Mouse (Mus musculus): ENCODE data around the gene Mpc1. TPM values are rescaled to one million over a fixed set of nuclear protein-coding genes. Genes with fewer than 3 reads are reported as not detected.
"Not testable (repeated sequence)": the region's sequence is repeated elsewhere in the genome, so short reads cannot be mapped to it uniquely, and the experiment has no call there.

Mpc1 gene
- total and polyA plus RNA-seq, 2 experiments from 2014 or later: 306 to 494 TPM

DNA sequence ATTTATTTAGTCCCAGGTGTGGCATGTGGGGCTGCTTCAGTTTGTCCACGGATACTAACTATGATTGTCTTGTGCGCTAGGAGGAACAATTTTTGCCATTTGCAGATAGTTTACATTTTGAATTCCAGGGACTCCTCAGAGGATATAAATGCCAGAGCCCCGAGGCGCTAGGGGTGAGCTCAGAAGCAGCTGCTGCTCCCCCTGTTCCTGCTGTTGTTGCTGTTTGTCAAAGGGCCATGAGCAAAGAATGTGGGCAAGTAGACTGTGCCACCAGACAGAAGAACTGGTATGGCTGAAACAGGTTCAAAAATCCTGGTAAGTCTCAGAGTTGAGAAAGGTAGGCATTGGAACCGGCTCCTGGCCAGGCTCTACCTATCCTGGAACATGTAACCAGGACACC is 21.0 kb downstream of the Mpc1 start:
- no peak for TF ChIP-seq CTCF (IDR thresholded peaks at IDR 0.05)
- ATAC-seq (ENCODE audit: low FRiP score): no peak
- H3K4me3 ChIP-seq (ENCODE audit: low read depth, low read length): no peak overlapping the region
- no peaks in the 10 kb centered on the region for H3K27me3 ChIP-seq (ENCODE audit: insufficient read depth, low read length)
- no peaks in the 10 kb centered on the region for H3K9me3 ChIP-seq (ENCODE audit: low read length)
- no peak for DNase-seq (ENCODE audit: low spot score)
- no peak overlapping the region for H3K4me2 ChIP-seq (ENCODE audit: low read depth, low read length, poor library complexity, severe bottlenecking)
- no peaks in the 10 kb centered on the region for H3K4me1 ChIP-seq (ENCODE audit: insufficient read depth, low read length)
- H3K27ac ChIP-seq (ENCODE audit: low read depth, low read length): no peak overlapping the region
- 72% methylated on average over 5 of the region's 5 CpGs for WGBS
- no peak overlapping the region for H3K9ac ChIP-seq (replicated peaks; ENCODE audit: low read length, poor library complexity, severe bottlenecking)
- H3K36me3 ChIP-seq (ENCODE audit: insufficient read depth, low read length): peaks cover 5% of the 10 kb centered on the region; the same call in 1 of the 2 replicates

GRCm38 (mm10) chr17:8305801-8306200 is 23.1 kb downstream of the Mpc1 start:
- Histone ChIP-seq H3K27me3 (ENCODE audit: insufficient read depth, low read length) (no peaks in the 10 kb centered on the region), H3K4me2 (ENCODE audit: low read depth, low read length, poor library complexity, severe bottlenecking) (no peak overlapping the region), H3K4me3 (ENCODE audit: low read depth, low read length) (no peak overlapping the region), H3K9me3 (ENCODE audit: low read length) (no peaks in the 10 kb centered on the region), H3K9ac (replicated peaks; ENCODE audit: low read length, poor library complexity, severe bottlenecking) (no peak overlapping the region), H3K4me1 (ENCODE audit: insufficient read depth, low read length) (no peaks in the 10 kb centered on the region; the same call in 1 of the 2 replicates), H3K27ac (ENCODE audit: low read depth, low read length) (no peak overlapping the region), H3K36me3 (ENCODE audit: insufficient read depth, low read length) (no peaks in the 10 kb centered on the region)
- DNase-seq (ENCODE audit: low spot score) (no peak), ATAC-seq (ENCODE audit: low FRiP score) (no peak)
- peak; percentile 44 for TF ChIP-seq CTCF (IDR thresholded peaks at IDR 0.05)
- 39% methylated on average over 3 of the region's 3 CpGs for WGBS

- Histone ChIP-seq H3K4me2 (ENCODE audit: low read depth, low read length, poor library complexity, severe bottlenecking) (peak within 1 kb of the TSS; percentile 48), H3K9me3 (ENCODE audit: low read length) (no peaks in the 10 kb centered on the region), H3K9ac (replicated peaks; ENCODE audit: low read length, poor library complexity, severe bottlenecking) (peak within 1 kb of the TSS; percentile 83), H3K27me3 (ENCODE audit: insufficient read depth, low read length) (no peaks in the 10 kb centered on the region), H3K27ac (ENCODE audit: low read depth, low read length) (peak within 1 kb of the TSS; percentile 82), H3K4me1 (ENCODE audit: insufficient read depth, low read length) (peaks cover 12% of the 10 kb centered on the region), H3K36me3 (ENCODE audit: insufficient read depth, low read length) (no peaks in the 10 kb centered on the region), H3K4me3 (ENCODE audit: low read depth, low read length) (peak within 1 kb of the TSS; percentile 76)
- WGBS: 0% methylated on average over 50 of the region's 54 CpGs
- peak; percentile 97 for DNase-seq (ENCODE audit: low spot score)
- ATAC-seq (ENCODE audit: low FRiP score): peak; percentile 93
- no peak for TF ChIP-seq CTCF (IDR thresholded peaks at IDR 0.05)
Observed at GRCm38 (mm10) chr17:8310838-8311614, 28.3 kb downstream of the Mpc1 start, which contains the start of gene Sft2d1. TSS of gene Sft2d1 (plus strand) at chr17:8311102.

GRCm38 (mm10) chr17:8311751-8312150 is 29.0 kb downstream of the Mpc1 start:
- no peak for TF ChIP-seq CTCF (IDR thresholded peaks at IDR 0.05)
- H3K9ac ChIP-seq (replicated peaks; ENCODE audit: low read length, poor library complexity, severe bottlenecking): peak overlapping the region; percentile 83
- peak overlapping the region; percentile 48 for H3K4me2 ChIP-seq (ENCODE audit: low read depth, low read length, poor library complexity, severe bottlenecking)
- no peaks in the 10 kb centered on the region for H3K9me3 ChIP-seq (ENCODE audit: low read length)
- H3K27me3 ChIP-seq (ENCODE audit: insufficient read depth, low read length): no peaks in the 10 kb centered on the region
- DNase-seq (ENCODE audit: low spot score) (no peak), ATAC-seq (ENCODE audit: low FRiP score) (no peak)
- H3K27ac ChIP-seq (ENCODE audit: low read depth, low read length): no peak overlapping the region
- peak overlapping the region; percentile 76 for H3K4me3 ChIP-seq (ENCODE audit: low read depth, low read length)
- 44% methylated on average over 3 of the region's 3 CpGs for WGBS
- peaks cover 12% of the 10 kb centered on the region for H3K4me1 ChIP-seq (ENCODE audit: insufficient read depth, low read length)
- H3K36me3 ChIP-seq (ENCODE audit: insufficient read depth, low read length): no peaks in the 10 kb centered on the region

DNA sequence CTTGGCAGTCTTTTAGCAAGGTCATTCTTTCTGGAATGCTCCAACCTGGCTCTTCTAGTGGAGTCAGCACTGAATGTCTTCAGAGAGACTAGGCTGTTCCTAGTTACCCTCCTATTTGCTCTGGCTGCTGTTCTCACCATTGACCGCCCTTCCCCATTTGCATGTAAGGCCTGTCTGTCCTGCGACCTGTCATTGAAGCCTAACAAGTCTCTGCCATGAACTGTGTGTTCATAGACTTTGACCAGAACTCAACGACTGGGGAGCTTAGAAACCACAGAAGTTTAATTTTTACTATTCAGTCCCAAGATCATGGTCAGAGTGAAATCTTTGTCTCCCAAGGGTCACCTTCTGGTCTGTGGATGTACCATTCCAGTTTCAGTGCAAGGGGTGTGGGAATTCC is 31.3 kb downstream of the Mpc1 start:
- H3K4me2 ChIP-seq (ENCODE audit: low read depth, low read length, poor library complexity, severe bottlenecking): no peak overlapping the region
- H3K27ac ChIP-seq (ENCODE audit: low read depth, low read length): no peak overlapping the region
- no peak overlapping the region for H3K9ac ChIP-seq (replicated peaks; ENCODE audit: low read length, poor library complexity, severe bottlenecking)
- peaks cover 12% of the 10 kb centered on the region for H3K4me1 ChIP-seq (ENCODE audit: insufficient read depth, low read length)
- ATAC-seq (ENCODE audit: low FRiP score) (no peak), DNase-seq (ENCODE audit: low spot score) (no peak)
- no peak for TF ChIP-seq CTCF (IDR thresholded peaks at IDR 0.05)
- H3K36me3 ChIP-seq (ENCODE audit: insufficient read depth, low read length): no peaks in the 10 kb centered on the region
- H3K9me3 ChIP-seq (ENCODE audit: low read length): no peaks in the 10 kb centered on the region
- H3K4me3 ChIP-seq (ENCODE audit: low read depth, low read length): no peak overlapping the region
- H3K27me3 ChIP-seq (ENCODE audit: insufficient read depth, low read length): no peaks in the 10 kb centered on the region
- 91% methylated on average over 3 of the region's 3 CpGs for WGBS

GRCm38 (mm10) chr17:8316251-8316650 is 33.5 kb downstream of the Mpc1 start:
- TF ChIP-seq CTCF (IDR thresholded peaks at IDR 0.05): peak; percentile 72
- Histone ChIP-seq H3K27ac (ENCODE audit: low read depth, low read length) (no peak overlapping the region), H3K4me3 (ENCODE audit: low read depth, low read length) (no peak overlapping the region), H3K9ac (replicated peaks; ENCODE audit: low read length, poor library complexity, severe bottlenecking) (no peak overlapping the region), H3K36me3 (ENCODE audit: insufficient read depth, low read length) (peaks cover 8% of the 10 kb centered on the region), H3K4me1 (ENCODE audit: insufficient read depth, low read length) (peaks cover 12% of the 10 kb centered on the region), H3K9me3 (ENCODE audit: low read length) (no peaks in the 10 kb centered on the region), H3K27me3 (ENCODE audit: insufficient read depth, low read length) (no peaks in the 10 kb centered on the region), H3K4me2 (ENCODE audit: low read depth, low read length, poor library complexity, severe bottlenecking) (no peak overlapping the region)
- 88% methylated on average over 1 of the region's 1 CpGs for WGBS
- ATAC-seq (ENCODE audit: low FRiP score): no peak
- DNase-seq (ENCODE audit: low spot score): peak; percentile 12

DNA sequence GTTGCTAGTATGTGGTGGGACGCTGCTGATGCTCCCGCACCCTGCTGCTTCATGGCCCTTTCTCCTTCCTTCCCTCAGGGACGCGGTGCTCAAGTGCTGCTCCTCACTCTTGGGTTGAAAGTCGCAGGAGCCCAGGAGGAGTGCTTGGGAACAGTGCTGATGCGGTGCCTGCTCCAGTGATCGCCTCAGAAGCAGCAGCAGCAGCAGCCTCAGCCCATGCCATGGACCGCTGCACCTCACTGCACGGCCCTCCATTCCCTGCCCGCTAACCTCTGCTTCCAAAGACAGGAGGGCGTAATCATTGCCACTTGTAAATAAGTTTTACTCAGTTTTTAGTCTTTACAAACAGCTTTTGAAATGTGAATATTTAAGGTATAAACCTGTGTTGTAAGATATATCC is 44.2 kb downstream of the Mpc1 start:
- not testable (repeated sequence) for H3K4me1 ChIP-seq (ENCODE audit: insufficient read depth, low read length); H3K4me3 ChIP-seq (ENCODE audit: low read depth, low read length); H3K9me3 ChIP-seq (ENCODE audit: low read length); H3K27me3 ChIP-seq (ENCODE audit: insufficient read depth, low read length); H3K4me2 ChIP-seq (ENCODE audit: low read depth, low read length, poor library complexity, severe bottlenecking); ATAC-seq (ENCODE audit: low FRiP score); DNase-seq (ENCODE audit: low spot score); H3K27ac ChIP-seq (ENCODE audit: low read depth, low read length); H3K9ac ChIP-seq (replicated peaks; ENCODE audit: low read length, poor library complexity, severe bottlenecking)
- WGBS: 77% methylated on average over 10 of the region's 11 CpGs
- peaks cover 41% of the 10 kb centered on the region for H3K36me3 ChIP-seq (ENCODE audit: insufficient read depth, low read length)
